Mouse (Mus musculus): ENCODE results near the gene Itgal. TPM values are rescaled to one million over a fixed set of nuclear protein-coding genes. Genes with fewer than 3 reads are reported as not detected.
A peak's percentile ranks its signal among the peaks of the same experiment; 100 is the strongest.
"Not testable (repeated sequence)": the region's sequence is repeated elsewhere in the genome, so short reads cannot be mapped to it uniquely, and the experiment has no call there.

Gene Itgal
- polyA plus RNA-seq, 1 experiment from 2014 or later = 5.5 TPM

- not testable (repeated sequence) for H3K4me3 ChIP-seq (ENCODE audit: inconsistent target); H3K36me3 ChIP-seq (ENCODE audit: inconsistent target); H3K27ac ChIP-seq
- H3K79me2 ChIP-seq (ENCODE audit: inconsistent target) = peaks cover 12% of the 10 kb centered on the region; the same call in 1 of the 2 replicates
- WGBS (ENCODE audit: missing documents) = 97% methylated on average over 5 of the region's 6 CpGs
Measured at GRCm38 (mm10) chr7:127341861-127342260, 45.8 kb downstream of the Itgal start.

GRCm38 (mm10) chr7:127342332-127342731 lies 46.3 kb downstream of the Itgal start:
- peaks cover 12% of the 10 kb centered on the region; the same call in 1 of the 2 replicates for H3K79me2 ChIP-seq (ENCODE audit: inconsistent target)
- WGBS (ENCODE audit: missing documents) = 64% methylated on average over 4 of the region's 4 CpGs
- no peaks in the 10 kb centered on the region for H3K36me3 ChIP-seq (ENCODE audit: inconsistent target)
- H3K4me3 ChIP-seq (ENCODE audit: inconsistent target) = no peak overlapping the region
- no peak overlapping the region for H3K27ac ChIP-seq

GRCm38 (mm10) chr7:127342888-127343287 lies 46.8 kb downstream of the Itgal start:
- Histone ChIP-seq H3K36me3 (ENCODE audit: inconsistent target) (no peaks in the 10 kb centered on the region), H3K79me2 (ENCODE audit: inconsistent target) (peaks cover 12% of the 10 kb centered on the region; the same call in 1 of the 2 replicates), H3K4me3 (ENCODE audit: inconsistent target) (no peak overlapping the region), H3K27ac (no peak overlapping the region)
- WGBS (ENCODE audit: missing documents) = 96% methylated on average over 7 of the region's 7 CpGs

- H3K79me2 ChIP-seq (ENCODE audit: inconsistent target) = peaks cover 12% of the 10 kb centered on the region; the same call in 1 of the 2 replicates
- H3K27ac ChIP-seq = no peak overlapping the region
- no peaks in the 10 kb centered on the region for H3K36me3 ChIP-seq (ENCODE audit: inconsistent target)
- no peak overlapping the region for H3K4me3 ChIP-seq (ENCODE audit: inconsistent target)
- whole genome bisulfite sequencing (ENCODE audit: missing documents) = 96% methylated on average over 37 of the region's 38 CpGs
Measured at GRCm38 (mm10) chr7:127343351-127344019, 47.4 kb downstream of the Itgal start.

GRCm38 (mm10) chr7:127344371-127344770 lies 48.3 kb downstream of the Itgal start:
- WGBS (ENCODE audit: missing documents) = 97% methylated on average over 8 of the region's 8 CpGs
- H3K27ac ChIP-seq = 0 out of 2 replicates have a peak overlapping the region, but pooled peaks have one; percentile 48
- H3K36me3 ChIP-seq (ENCODE audit: inconsistent target) = no peaks in the 10 kb centered on the region
- peak overlapping the region; percentile 87 for H3K4me3 ChIP-seq (ENCODE audit: inconsistent target)
- peaks cover 12% of the 10 kb centered on the region; the same call in 1 of the 2 replicates for H3K79me2 ChIP-seq (ENCODE audit: inconsistent target)

GRCm38 (mm10) chr7:127345092-127345491 lies 49.0 kb downstream of the Itgal start:
- Histone ChIP-seq H3K27ac (peak overlapping the region; percentile 52), H3K36me3 (ENCODE audit: inconsistent target) (no peaks in the 10 kb centered on the region), H3K79me2 (ENCODE audit: inconsistent target) (peaks cover 12% of the 10 kb centered on the region; the same call in 1 of the 2 replicates), H3K4me3 (ENCODE audit: inconsistent target) (peak overlapping the region; percentile 87)
- WGBS (ENCODE audit: missing documents) = 0% methylated on average over 40 of the region's 42 CpGs

GRCm38 (mm10) chr7:127345512-127346325 lies 49.7 kb downstream of the Itgal start, which contains the start of gene Zfp768:
Gene Zfp768, minus strand, starts transcription at chr7:127345589.
- under 1% methylated on average over 57 of the region's 76 CpGs for WGBS (ENCODE audit: missing documents)
- Histone ChIP-seq H3K36me3 (ENCODE audit: inconsistent target) (no peaks in the 10 kb centered on the region), H3K27ac (peak within 1 kb of the TSS; percentile 52), H3K79me2 (ENCODE audit: inconsistent target) (peaks cover 12% of the 10 kb centered on the region; the same call in 1 of the 2 replicates), H3K4me3 (ENCODE audit: inconsistent target) (peak within 1 kb of the TSS; percentile 87)

GRCm38 (mm10) chr7:127346676-127347075 lies 50.6 kb downstream of the Itgal start:
- Histone ChIP-seq H3K27ac (no peak overlapping the region), H3K4me3 (ENCODE audit: inconsistent target) (peak overlapping the region; percentile 56), H3K36me3 (ENCODE audit: inconsistent target) (no peaks in the 10 kb centered on the region), H3K79me2 (ENCODE audit: inconsistent target) (peaks cover 12% of the 10 kb centered on the region; the same call in 1 of the 2 replicates)
- 71% methylated on average over 8 of the region's 8 CpGs for WGBS (ENCODE audit: missing documents)

- H3K4me3 ChIP-seq (ENCODE audit: inconsistent target) = no peak overlapping the region
- WGBS (ENCODE audit: missing documents) = 56% methylated on average over 5 of the region's 5 CpGs
- no peak overlapping the region for H3K27ac ChIP-seq
- no peaks in the 10 kb centered on the region for H3K79me2 ChIP-seq (ENCODE audit: inconsistent target)
- no peaks in the 10 kb centered on the region for H3K36me3 ChIP-seq (ENCODE audit: inconsistent target)
Measured at GRCm38 (mm10) chr7:127351230-127352004, 55.4 kb downstream of the Itgal start.

- H3K27ac ChIP-seq = no peak overlapping the region
- no peaks in the 10 kb centered on the region for H3K79me2 ChIP-seq (ENCODE audit: inconsistent target)
- no peaks in the 10 kb centered on the region for H3K36me3 ChIP-seq (ENCODE audit: inconsistent target)
- no peak overlapping the region for H3K4me3 ChIP-seq (ENCODE audit: inconsistent target)
- 54% methylated on average over 3 of the region's 3 CpGs for WGBS (ENCODE audit: missing documents)
Measured at GRCm38 (mm10) chr7:127355796-127356195, 59.7 kb downstream of the Itgal start.

- no peak overlapping the region for H3K27ac ChIP-seq
- WGBS (ENCODE audit: missing documents) = 40% methylated on average over 2 of the region's 2 CpGs
- H3K4me3 ChIP-seq (ENCODE audit: inconsistent target) = no peak overlapping the region
- no peaks in the 10 kb centered on the region for H3K79me2 ChIP-seq (ENCODE audit: inconsistent target)
- no peaks in the 10 kb centered on the region for H3K36me3 ChIP-seq (ENCODE audit: inconsistent target)
Measured at GRCm38 (mm10) chr7:127357871-127358270, 61.8 kb downstream of the Itgal start.

- Histone ChIP-seq H3K4me3 (ENCODE audit: inconsistent target) (no peak overlapping the region), H3K27ac (no peak overlapping the region), H3K79me2 (ENCODE audit: inconsistent target) (no peaks in the 10 kb centered on the region), H3K36me3 (ENCODE audit: inconsistent target) (no peaks in the 10 kb centered on the region)
- WGBS (ENCODE audit: missing documents) = 79% methylated on average over 4 of the region's 4 CpGs
Measured at GRCm38 (mm10) chr7:127358472-127358871, 62.4 kb downstream of the Itgal start.

- Histone ChIP-seq H3K79me2 (ENCODE audit: inconsistent target) (no peaks in the 10 kb centered on the region), H3K4me3 (ENCODE audit: inconsistent target) (no peak overlapping the region), H3K27ac (no peak overlapping the region), H3K36me3 (ENCODE audit: inconsistent target) (no peaks in the 10 kb centered on the region)
- WGBS (ENCODE audit: missing documents) = 78% methylated on average over 4 of the region's 4 CpGs
Measured at GRCm38 (mm10) chr7:127360265-127360664, 64.2 kb downstream of the Itgal start.

- no peak overlapping the region for H3K27ac ChIP-seq
- 64% methylated on average over 12 of the region's 13 CpGs for WGBS (ENCODE audit: missing documents)
- no peak overlapping the region for H3K4me3 ChIP-seq (ENCODE audit: inconsistent target)
- no peaks in the 10 kb centered on the region for H3K79me2 ChIP-seq (ENCODE audit: inconsistent target)
- no peaks in the 10 kb centered on the region for H3K36me3 ChIP-seq (ENCODE audit: inconsistent target)
Measured at GRCm38 (mm10) chr7:127361449-127361848, 65.4 kb downstream of the Itgal start.

All from macrophage (primary cell).